Mouse (Mus musculus): Measurements from ENCODE around the gene Olfr1263. TPM values are rescaled to one million over a fixed set of nuclear protein-coding genes. Genes with fewer than 3 reads are reported as not detected.

Olfr1263 gene
- not detected in 2 replicates for polyA plus RNA-seq (2012; ENCODE audit: low replicate concordance)

GRCm38 (mm10) chr2:90011831-90012230 lies at the start of gene Olfr1263:
Gene Olfr1263 (plus strand): TSS chr2:90012131.

GRCm38 (mm10) chr2:89974184-89974583 lies 37.7 kb upstream of the Olfr1263 start, which contains the start of gene Olfr1260:
Gene Olfr1260 (plus strand): TSS chr2:89974340.

GRCm38 (mm10) chr2:89990921-89991320 lies 21.0 kb upstream of the Olfr1263 start, which contains the start of gene Olfr1261:
Gene Olfr1261 (plus strand): TSS chr2:89991221.

GRCm38 (mm10) chr2:89999845-90000244 lies 12.1 kb upstream of the Olfr1263 start, which contains the start of gene Olfr1262:
Gene Olfr1262 (plus strand): TSS chr2:90000145.

GRCm38 (mm10) chr2:90025477-90025876 lies 13.5 kb downstream of the Olfr1263 start, which contains the start of gene Olfr1264:
Gene Olfr1264 (minus strand): TSS chr2:90025577.

GRCm38 (mm10) chr2:90035037-90035436 lies 23.1 kb downstream of the Olfr1263 start, which contains the start of gene Olfr1265:
Gene Olfr1265 (plus strand): TSS chr2:90035337.

GRCm38 (mm10) chr2:90063494-90063893 lies 51.6 kb downstream of the Olfr1263 start, which contains the start of gene Olfr140:
Gene Olfr140 (minus strand): TSS chr2:90063594.

Other genes starting within 250 kb of the Olfr1263 start
- not detected in 2 replicates for gene Olfr1254, start 218.5 kb upstream of the Olfr1263 start, polyA plus RNA-seq (2012; ENCODE audit: low replicate concordance)
- gene Olfr1255, start 200.1 kb upstream of the Olfr1263 start, polyA plus RNA-seq (2012; ENCODE audit: low replicate concordance): not detected in 2 replicates
- not detected in 2 replicates for gene Olfr1256, start 170.6 kb upstream of the Olfr1263 start, polyA plus RNA-seq (2012; ENCODE audit: low replicate concordance)
- gene Olfr48, start 163.9 kb upstream of the Olfr1263 start, polyA plus RNA-seq (2012; ENCODE audit: low replicate concordance): not detected in 2 replicates
- gene Olfr1257, start 133.7 kb upstream of the Olfr1263 start, polyA plus RNA-seq (2012; ENCODE audit: low replicate concordance): not detected in 2 replicates
- not detected in 2 replicates for gene Olfr1258, start 84.8 kb upstream of the Olfr1263 start, polyA plus RNA-seq (2012; ENCODE audit: low replicate concordance)
- not detected in 2 replicates for gene Olfr1259, start 63.5 kb upstream of the Olfr1263 start, polyA plus RNA-seq (2012; ENCODE audit: low replicate concordance)
- gene Olfr1260, start 37.8 kb upstream of the Olfr1263 start, polyA plus RNA-seq (2012; ENCODE audit: low replicate concordance): not detected in 2 replicates
- gene Olfr1261, start 20.9 kb upstream of the Olfr1263 start, polyA plus RNA-seq (2012; ENCODE audit: low replicate concordance): not detected in 2 replicates
- gene Olfr1262, start 12.0 kb upstream of the Olfr1263 start, polyA plus RNA-seq (2012; ENCODE audit: low replicate concordance): not detected in 2 replicates
- gene Olfr1264, start 13.4 kb downstream of the Olfr1263 start, polyA plus RNA-seq (2012; ENCODE audit: low replicate concordance): not detected in 2 replicates
- not detected in 2 replicates for gene Olfr1265, start 23.2 kb downstream of the Olfr1263 start, polyA plus RNA-seq (2012; ENCODE audit: low replicate concordance)
- not detected in 2 replicates for gene Olfr140, start 51.5 kb downstream of the Olfr1263 start, polyA plus RNA-seq (2012; ENCODE audit: low replicate concordance)
- gene Olfr1269, start 109.3 kb downstream of the Olfr1263 start, polyA plus RNA-seq (2012; ENCODE audit: low replicate concordance): not detected in 2 replicates
- not detected in 2 replicates for gene Olfr32, start 130.2 kb downstream of the Olfr1263 start, polyA plus RNA-seq (2012; ENCODE audit: low replicate concordance)
- not detected in 2 replicates for gene Olfr1270, start 141.0 kb downstream of the Olfr1263 start, polyA plus RNA-seq (2012; ENCODE audit: low replicate concordance)
- gene Olfr1506, start 212.4 kb downstream of the Olfr1263 start, polyA plus RNA-seq (2012; ENCODE audit: low replicate concordance): not detected in 2 replicates
- not detected in 2 replicates for gene Olfr142, start 245.5 kb downstream of the Olfr1263 start, polyA plus RNA-seq (2012; ENCODE audit: low replicate concordance)